Mouse (Mus musculus): ENCODE results near the gene Agbl5. TPM values are rescaled to one million over a fixed set of nuclear protein-coding genes. Genes with fewer than 3 reads are reported as not detected.

The Agbl5 gene
- polyA plus RNA-seq, 1 experiment = 3.1 TPM

DNA sequence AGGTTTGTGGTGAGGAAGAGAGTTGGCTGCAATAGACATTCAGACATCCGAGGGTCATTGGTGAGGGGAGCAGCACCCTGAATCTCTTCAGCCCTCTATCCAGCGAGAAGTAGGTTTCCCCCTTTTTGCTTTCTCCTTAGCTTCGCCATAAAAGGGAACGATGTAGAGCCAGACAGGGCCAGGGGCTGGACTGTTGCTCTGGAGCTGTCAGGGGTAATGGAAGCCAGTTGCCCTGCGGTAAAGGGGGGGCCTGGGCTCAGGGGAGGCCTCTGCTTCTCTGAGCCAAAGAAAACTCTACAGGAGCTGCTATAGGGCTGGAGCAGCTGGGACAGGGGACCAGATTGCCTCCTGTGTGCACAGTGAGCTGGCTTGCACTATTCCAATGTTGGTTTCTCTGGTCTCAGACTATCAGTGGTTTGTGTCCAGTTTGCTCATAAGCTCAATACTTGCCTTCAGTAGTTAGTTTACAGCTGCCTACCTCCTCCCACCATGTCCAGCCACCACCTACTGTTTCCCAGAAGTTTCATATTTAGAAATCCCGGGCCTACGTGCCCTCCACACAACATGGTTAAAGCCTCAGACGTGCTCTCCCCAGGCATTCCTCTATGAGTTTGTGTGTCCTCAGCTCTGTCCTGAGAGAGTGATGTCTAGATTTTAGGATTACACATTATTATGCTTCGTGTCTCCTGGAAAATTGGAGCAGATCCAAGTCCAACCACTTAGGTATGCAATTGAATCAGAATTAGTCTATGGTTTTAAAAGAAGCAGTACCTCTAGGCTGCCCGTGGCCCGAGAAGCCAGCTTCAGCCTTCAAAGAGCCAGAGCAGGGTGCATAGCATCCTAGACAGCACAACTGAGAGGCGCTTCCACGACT lies 20.2 kb downstream of the Agbl5 start:
- TF ChIP-seq MYOG (IDR thresholded peaks at IDR 0.05; ENCODE audit: control insufficient read depth in 1 of 3, insufficient read depth in 1 of 3, insufficient read length in 2 of 3, low read depth in 2 of 3) = peak in 1 of 3 experiments; percentile 35
- TF ChIP-seq MAX (IDR thresholded peaks at IDR 0.05; ENCODE audit: low read depth) = no peak
- TF ChIP-seq USF1 (IDR thresholded peaks at IDR 0.05; ENCODE audit: low read depth) = no peak
- TF ChIP-seq REST (IDR thresholded peaks at IDR 0.05; ENCODE audit: insufficient read depth, insufficient read length) = no peak
- TF ChIP-seq E2F4 (IDR thresholded peaks at IDR 0.05; ENCODE audit: insufficient read depth) = no peak
- TF ChIP-seq TCF12 (IDR thresholded peaks at IDR 0.05; ENCODE audit: insufficient read depth, poor library complexity, severe bottlenecking) = no peak
- peak; percentile 12 for TF ChIP-seq POLR2A (IDR thresholded peaks at IDR 0.05; ENCODE audit: insufficient read length, low read depth)
- no peak for TF ChIP-seq POLR2AphosphoS2 (IDR thresholded peaks at IDR 0.05; ENCODE audit: insufficient read length, low read depth)
- TF ChIP-seq MYOD1 (IDR thresholded peaks at IDR 0.05; ENCODE audit: control insufficient read depth in 1 of 3, insufficient read length in 2 of 3, low read depth in 2 of 3) = no peak
- TF ChIP-seq TCF3 (IDR thresholded peaks at IDR 0.05; ENCODE audit: insufficient read length, low read depth) = no peak
- no peak for TF ChIP-seq CEBPB (IDR thresholded peaks at IDR 0.05; ENCODE audit: insufficient read depth, poor library complexity, severe bottlenecking)
- no peak for TF ChIP-seq SRF (IDR thresholded peaks at IDR 0.05; ENCODE audit: control insufficient read depth, insufficient read length, low read depth)
- Histone ChIP-seq H3K79me2 (ENCODE audit: control insufficient read depth, insufficient read depth) (peaks cover 22% of the 10 kb centered on the region), H3K27me3 (ENCODE audit: control insufficient read depth, insufficient read depth, insufficient read length) (no peaks in the 10 kb centered on the region), H3K4me3 (peak overlapping the region; percentile 91), H3K36me3 (ENCODE audit: control insufficient read depth, insufficient read depth) (no peaks in the 10 kb centered on the region), H3K4me2 (ENCODE audit: low read depth) (peak overlapping the region; percentile 87), H3ac (ENCODE audit: control insufficient read depth, insufficient read length) (peak overlapping the region; percentile 46)

DNA sequence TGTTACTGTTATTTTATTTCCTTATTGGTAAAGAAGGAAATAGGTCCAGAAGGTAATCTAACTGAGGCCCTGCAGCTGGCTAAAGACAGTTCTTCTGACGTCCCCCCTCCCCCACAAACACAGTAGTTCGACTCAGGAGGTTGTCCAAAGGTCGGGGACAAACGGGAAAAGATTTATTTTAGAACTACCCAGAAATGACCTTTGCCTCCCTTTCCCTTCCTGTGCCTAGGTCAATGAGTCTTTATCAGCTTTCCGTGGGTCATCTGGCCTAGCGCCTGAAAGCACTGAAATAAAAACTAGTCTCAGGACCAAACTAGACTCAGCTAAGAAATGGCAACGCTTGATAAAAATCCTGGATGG lies 20.8 kb downstream of the Agbl5 start:
- H3ac ChIP-seq (ENCODE audit: control insufficient read depth, insufficient read length) = no peak overlapping the region
- H3K4me3 ChIP-seq = no peak overlapping the region
- H3K27me3 ChIP-seq (ENCODE audit: control insufficient read depth, insufficient read depth, insufficient read length) = no peaks in the 10 kb centered on the region
- TF ChIP-seq MAX (IDR thresholded peaks at IDR 0.05; ENCODE audit: low read depth) = no peak
- TF ChIP-seq POLR2AphosphoS2 (IDR thresholded peaks at IDR 0.05; ENCODE audit: insufficient read length, low read depth) = no peak
- no peak for TF ChIP-seq SRF (IDR thresholded peaks at IDR 0.05; ENCODE audit: control insufficient read depth, insufficient read length, low read depth)
- TF ChIP-seq MYOG (IDR thresholded peaks at IDR 0.05; ENCODE audit: control insufficient read depth in 1 of 3, insufficient read depth in 1 of 3, insufficient read length in 2 of 3, low read depth in 2 of 3) = no peak
- no peak overlapping the region for H3K4me2 ChIP-seq (ENCODE audit: low read depth)
- H3K36me3 ChIP-seq (ENCODE audit: control insufficient read depth, insufficient read depth) = no peaks in the 10 kb centered on the region
- H3K79me2 ChIP-seq (ENCODE audit: control insufficient read depth, insufficient read depth) = peaks cover 22% of the 10 kb centered on the region

DNA sequence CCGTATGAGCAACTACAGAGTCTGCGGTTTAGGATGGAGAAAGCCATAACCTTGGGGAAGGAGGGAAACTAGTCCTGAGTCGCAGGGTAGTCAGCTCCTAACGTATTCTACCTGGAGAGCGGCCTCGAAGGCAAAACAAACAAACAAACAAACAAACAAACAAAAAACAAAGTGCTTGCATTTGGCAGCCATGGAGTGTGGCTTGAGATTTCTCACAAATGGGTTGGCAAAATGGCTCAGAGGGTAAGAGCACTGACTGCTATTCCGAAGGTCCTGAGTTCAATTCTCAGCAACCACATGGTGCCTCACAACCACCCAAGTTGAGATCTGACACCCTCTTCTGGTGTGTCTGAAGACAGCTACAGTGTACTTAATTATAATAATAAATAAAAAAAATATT lies 21.4 kb downstream of the Agbl5 start:
- Histone ChIP-seq H3K36me3 (ENCODE audit: control insufficient read depth, insufficient read depth) (no peaks in the 10 kb centered on the region), H3ac (ENCODE audit: control insufficient read depth, insufficient read length) (no peak overlapping the region), H3K4me2 (ENCODE audit: low read depth) (no peak overlapping the region), H3K27me3 (ENCODE audit: control insufficient read depth, insufficient read depth, insufficient read length) (no peaks in the 10 kb centered on the region), H3K79me2 (ENCODE audit: control insufficient read depth, insufficient read depth) (peaks cover 22% of the 10 kb centered on the region), H3K4me3 (no peak overlapping the region)
- TF ChIP-seq REST (IDR thresholded peaks at IDR 0.05; ENCODE audit: insufficient read depth, insufficient read length) = no peak
- no peak for TF ChIP-seq MAX (IDR thresholded peaks at IDR 0.05; ENCODE audit: low read depth)

DNA sequence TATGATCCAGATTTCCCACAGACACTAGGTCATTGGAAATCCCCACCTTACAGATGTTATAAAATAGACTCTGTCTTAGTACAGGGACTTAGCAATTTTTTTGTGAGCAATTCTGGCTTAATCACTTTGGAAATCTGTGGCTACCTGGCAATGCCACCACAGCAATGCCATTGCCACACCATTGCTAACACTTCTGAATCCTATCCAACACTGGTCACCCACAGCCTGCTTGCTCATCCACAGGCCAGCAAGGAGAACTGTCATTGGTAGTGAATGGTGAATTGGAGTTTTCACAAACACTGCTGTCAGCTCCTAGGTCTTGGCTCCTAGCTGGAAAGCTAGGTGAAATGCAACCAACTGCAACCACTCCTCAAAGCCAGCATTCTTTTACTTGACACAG lies 22.0 kb downstream of the Agbl5 start:
- no peak overlapping the region for H3K4me3 ChIP-seq
- H3K36me3 ChIP-seq (ENCODE audit: control insufficient read depth, insufficient read depth) = no peaks in the 10 kb centered on the region
- TF ChIP-seq CEBPB (IDR thresholded peaks at IDR 0.05; ENCODE audit: insufficient read depth, poor library complexity, severe bottlenecking) (0 out of 2 replicates have a peak, but pooled peaks have one; percentile 38), POLR2A (IDR thresholded peaks at IDR 0.05; ENCODE audit: insufficient read length, low read depth) (no peak), USF1 (IDR thresholded peaks at IDR 0.05; ENCODE audit: low read depth) (no peak)
- no peaks in the 10 kb centered on the region for H3K27me3 ChIP-seq (ENCODE audit: control insufficient read depth, insufficient read depth, insufficient read length)
- H3K79me2 ChIP-seq (ENCODE audit: control insufficient read depth, insufficient read depth) = peaks cover 18% of the 10 kb centered on the region
- H3ac ChIP-seq (ENCODE audit: control insufficient read depth, insufficient read length) = no peak overlapping the region
- no peak overlapping the region for H3K4me2 ChIP-seq (ENCODE audit: low read depth)

DNA sequence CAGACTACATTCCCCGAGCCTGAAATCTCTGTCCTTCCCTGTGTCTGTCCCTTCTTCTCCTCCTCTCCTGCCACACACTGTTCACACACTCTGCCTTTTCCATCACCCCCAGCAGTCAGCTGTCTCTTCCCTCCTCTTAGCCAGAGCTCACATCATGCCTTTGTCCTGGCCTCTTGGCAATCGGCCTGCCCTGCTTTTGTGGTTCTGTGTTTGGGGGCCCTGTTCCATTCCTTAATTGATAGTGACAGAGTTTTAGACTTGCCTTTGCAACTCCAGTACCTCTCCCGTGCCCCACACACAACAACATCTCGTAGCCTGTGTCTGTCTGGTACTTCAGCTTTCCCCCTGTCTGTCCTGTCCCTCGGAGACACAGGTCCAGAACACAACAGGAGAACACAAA lies 23.7 kb downstream of the Agbl5 start:
- TF ChIP-seq MYOD1 (IDR thresholded peaks at IDR 0.05; ENCODE audit: control insufficient read depth in 1 of 3, insufficient read length in 2 of 3, low read depth in 2 of 3) (peak in 1 of 3 experiments; percentile 5), MAX (IDR thresholded peaks at IDR 0.05; ENCODE audit: low read depth) (no peak)
- H3K36me3 ChIP-seq (ENCODE audit: control insufficient read depth, insufficient read depth) = no peaks in the 10 kb centered on the region
- no peak overlapping the region for H3K4me3 ChIP-seq
- H3K27me3 ChIP-seq (ENCODE audit: control insufficient read depth, insufficient read depth, insufficient read length) = no peaks in the 10 kb centered on the region
- H3ac ChIP-seq (ENCODE audit: control insufficient read depth, insufficient read length) = no peak overlapping the region
- peak overlapping the region; percentile 42 for H3K4me2 ChIP-seq (ENCODE audit: low read depth)
- peaks cover 2% of the 10 kb centered on the region for H3K79me2 ChIP-seq (ENCODE audit: control insufficient read depth, insufficient read depth)
